Mouse (Mus musculus) limb, embryonic 14.5 days (tissue): Measurements from ENCODE around the gene Nell1. TPM values are rescaled to one million over a fixed set of nuclear protein-coding genes. Genes with fewer than 3 reads are reported as not detected.

ENCODE experiments used
- ATAC-seq: fragments of 200-750 bp; cut with Nextera tagmentation; 2 replicates; pipeline ENCODE4 v1.8.0; 2017; ENCODE audit warnings: low read depth, moderate number of reproducible peaks, moderate TSS enrichment; ENCODE audit not compliant: low FRiP score
- DNase-seq: peaks from one replicate; pipeline ENCODE4 v3.0.0-alpha.2; 2015; ENCODE audit warnings: low spot score
- H3K27ac ChIP-seq: fragments of 300-500 bp; sonication (generic); replicated peaks from 2 replicates; pipeline ENCODE4 v1.5.1; 2014; ENCODE audit warnings: low read depth, mild to moderate bottlenecking, low read length, moderate library complexity, mixed read lengths
- H3K27me3 ChIP-seq: fragments of 300-500 bp; sonication (generic); 2 replicates; pipeline ENCODE4 v1.6.1; 2014; ENCODE audit warnings: low read length, mixed read lengths; ENCODE audit not compliant: control insufficient read depth, insufficient read depth
- H3K36me3 ChIP-seq: fragments of 300-500 bp; sonication (generic); 2 replicates; pipeline ENCODE4 v1.6.1; 2014; ENCODE audit warnings: mild to moderate bottlenecking, low read length, moderate library complexity, mixed read lengths; ENCODE audit not compliant: control insufficient read depth, insufficient read depth
- H3K4me1 ChIP-seq: fragments of 300-500 bp; sonication (generic); 2 replicates; pipeline ENCODE4 v1.6.1; 2014; ENCODE audit warnings: antibody characterized with exemption, low read length, mixed read lengths; ENCODE audit not compliant: control insufficient read depth, insufficient read depth
- H3K4me2 ChIP-seq: fragments of 300-500 bp; sonication (generic); replicated peaks from 2 replicates; pipeline ENCODE4 v1.6.1; 2014; ENCODE audit warnings: low read depth, mild to moderate bottlenecking, low read length, moderate library complexity; ENCODE audit not compliant: severe bottlenecking
- H3K4me3 ChIP-seq: fragments of 300-500 bp; sonication (generic); replicated peaks from 2 replicates; pipeline ENCODE4 v1.5.1; 2014; ENCODE audit warnings: low read length
- H3K9ac ChIP-seq: fragments of 300-500 bp; sonication (generic); 2 replicates; pipeline ENCODE4 v1.6.1; 2014; ENCODE audit warnings: mild to moderate bottlenecking, low read depth, low read length, moderate library complexity; ENCODE audit not compliant: severe bottlenecking
- H3K9me3 ChIP-seq: fragments of 300-500 bp; sonication (generic); 2 replicates; pipeline ENCODE4 v1.6.1; 2016; ENCODE audit warnings: low read length; ENCODE audit not compliant: control insufficient read depth
- POLR2A ChIP-seq: fragments of 200-500 bp; IDR thresholded peaks from 2 replicates; pipeline ENCODE4 v1.8.0; 2012; ENCODE audit warnings: inconsistent platforms, mild to moderate bottlenecking, moderate library complexity, borderline replicate concordance; ENCODE audit not compliant: insufficient read depth, insufficient read length; ENCODE audit errors: extremely low read depth
- WGBS: fragments of 180-500 bp; shearing (Covaris S2); extraction: QIAGEN DNeasy Blood & Tissue Kit; methylation state at CpG from one replicate; pipeline ENCODE4 v1.1.7; 2014; 5-methylcytosine and 5-hydroxymethylcytosine counted together
- polyA plus RNA-seq, 2 experiments: library from polyadenylated mRNA; depleted of rRNA in 1 of 2; stranded (reverse) in 1 of 2; unstranded in 1 of 2; fragments of >200 nt; fragmentation: Nextera tagmentation in 1 of 2; extraction: Ambion mirVana in 1 of 2; gene quantifications; 2 replicates each; pipeline versions ENCODE4 v1.2.1 to v1.2.3; 2012 to 2014

The Nell1 gene
- polyA plus RNA-seq, 2 experiments, result 4.8 to 5.2 TPM

- DNase-seq, result no peak
- Histone ChIP-seq H3K4me3 (no peak overlapping the region), H3K9ac (no peak overlapping the region), H3K4me2 (no peak overlapping the region), H3K27me3 (no peaks in the 10 kb centered on the region), H3K4me1 (no peaks in the 10 kb centered on the region), H3K27ac (no peak overlapping the region), H3K36me3 (no peaks in the 10 kb centered on the region), H3K9me3 (no peaks in the 10 kb centered on the region)
- no peak for ATAC-seq
- TF ChIP-seq POLR2A, result no peak
- WGBS, result 43% methylated on average over 3 of the region's 3 CpGs
These were observed 858.1 kb downstream of the Nell1 start for GRCm38 (mm10) chr7:50832799-50833198.

DNA sequence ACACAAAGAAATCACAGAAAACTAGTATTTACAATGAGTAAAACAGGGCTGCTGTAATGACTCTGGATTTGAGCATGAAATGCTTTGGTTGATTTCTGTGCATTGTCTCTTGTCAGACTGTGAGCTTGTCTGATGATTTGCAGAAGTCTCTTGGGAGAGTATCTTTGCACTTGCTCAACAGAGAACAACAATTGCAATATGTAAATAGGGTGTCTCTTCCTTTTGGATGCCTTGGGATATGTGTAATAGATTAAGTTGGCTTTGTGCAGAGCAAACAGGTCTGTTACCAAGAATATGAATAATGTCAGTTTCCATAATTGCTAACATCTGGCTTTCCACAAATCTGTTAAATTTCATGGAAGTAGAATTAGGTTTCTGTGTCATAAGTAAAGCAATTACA is 868.0 kb downstream of the Nell1 start:
- TF ChIP-seq POLR2A, result no peak
- H3K9me3 ChIP-seq, result no peaks in the 10 kb centered on the region
- no peak for DNase-seq

GRCm38 (mm10) chr7:50847921-50848320 is 873.3 kb downstream of the Nell1 start:
- no peaks in the 10 kb centered on the region for H3K36me3 ChIP-seq
- WGBS, result 71% methylated on average over 1 of the region's 1 CpGs
- H3K4me2 ChIP-seq, result no peak overlapping the region
- no peaks in the 10 kb centered on the region for H3K4me1 ChIP-seq
- no peaks in the 10 kb centered on the region for H3K9me3 ChIP-seq
- no peak for TF ChIP-seq POLR2A
- no peak overlapping the region for H3K4me3 ChIP-seq
- no peaks in the 10 kb centered on the region for H3K27me3 ChIP-seq
- ATAC-seq, result no peak
- H3K9ac ChIP-seq, result no peak overlapping the region
- no peak for DNase-seq
- H3K27ac ChIP-seq, result no peak overlapping the region

More for the DNA sequence above, 868.0 kb downstream of the Nell1 start:
- no peak for ATAC-seq
- H3K36me3 ChIP-seq, result no peaks in the 10 kb centered on the region
- no peak overlapping the region for H3K9ac ChIP-seq
- H3K4me1 ChIP-seq, result no peaks in the 10 kb centered on the region
- H3K4me3 ChIP-seq, result no peak overlapping the region
- H3K27me3 ChIP-seq, result no peaks in the 10 kb centered on the region
- H3K27ac ChIP-seq, result no peak overlapping the region
- H3K4me2 ChIP-seq, result no peak overlapping the region

- no peaks in the 10 kb centered on the region for H3K27me3 ChIP-seq
- no peak for TF ChIP-seq POLR2A
- WGBS, result 78% methylated on average over 1 of the region's 1 CpGs
These were observed 875.6 kb downstream of the Nell1 start for GRCm38 (mm10) chr7:50850271-50850670.

DNA sequence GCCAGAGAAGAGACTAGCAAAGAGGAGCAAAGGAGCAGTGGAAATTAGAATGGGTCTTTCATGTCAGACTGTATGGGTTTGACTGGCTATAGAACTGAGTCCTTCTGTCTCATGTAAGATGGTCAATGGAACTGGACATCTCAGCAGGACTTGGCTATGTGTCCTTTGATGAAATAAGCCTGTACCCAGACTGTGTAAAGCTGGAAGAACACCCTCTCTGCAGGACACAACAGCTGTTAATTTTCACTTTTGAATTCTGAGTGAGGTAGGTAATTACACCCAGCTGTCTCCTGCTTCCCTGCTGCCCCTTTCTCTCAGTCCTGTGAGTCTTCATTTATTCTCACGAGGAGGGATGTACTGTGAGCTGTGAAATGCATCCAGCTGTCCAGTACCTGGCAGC is 895.5 kb downstream of the Nell1 start:
- Histone ChIP-seq H3K4me1 (no peaks in the 10 kb centered on the region), H3K36me3 (no peaks in the 10 kb centered on the region), H3K4me3 (no peak overlapping the region), H3K4me2 (no peak overlapping the region), H3K9ac (no peak overlapping the region), H3K27me3 (no peaks in the 10 kb centered on the region), H3K27ac (no peak overlapping the region), H3K9me3 (no peaks in the 10 kb centered on the region)
- WGBS, result 5% methylated on average over 1 of the region's 1 CpGs
- ATAC-seq (no peak), DNase-seq (no peak)
- no peak for TF ChIP-seq POLR2A

More at GRCm38 (mm10) chr7:50850271-50850670, 875.6 kb downstream of the Nell1 start:
- ATAC-seq (no peak), DNase-seq (no peak)
- Histone ChIP-seq H3K4me1 (no peaks in the 10 kb centered on the region), H3K27ac (no peak overlapping the region), H3K9ac (no peak overlapping the region), H3K4me3 (no peak overlapping the region), H3K4me2 (no peak overlapping the region), H3K36me3 (no peaks in the 10 kb centered on the region), H3K9me3 (no peaks in the 10 kb centered on the region)

- 64% methylated on average over 3 of the region's 3 CpGs for WGBS
- no peak overlapping the region for H3K9ac ChIP-seq
- no peak overlapping the region for H3K4me2 ChIP-seq
- no peak for TF ChIP-seq POLR2A
- DNase-seq (no peak), ATAC-seq (no peak)
- H3K4me3 ChIP-seq, result no peak overlapping the region
- no peak overlapping the region for H3K27ac ChIP-seq
- H3K4me1 ChIP-seq, result no peaks in the 10 kb centered on the region
- no peaks in the 10 kb centered on the region for H3K36me3 ChIP-seq
- no peaks in the 10 kb centered on the region for H3K27me3 ChIP-seq
- H3K9me3 ChIP-seq, result no peaks in the 10 kb centered on the region
These were observed 913.0 kb downstream of the Nell1 start for GRCm38 (mm10) chr7:50887625-50888024.
